Mouse (Mus musculus): ENCODE measurements around the gene Apod. TPM values are rescaled to one million over a fixed set of nuclear protein-coding genes. Genes with fewer than 3 reads are reported as not detected.

Gene Apod
- 100 to 1,000 TPM; 107 to 123 TPM for total RNA-seq (2021)
- long read RNA-seq, experiment 1, transcript Apod-203 (6 exons, 2,074 nt), result major isoform, 19 of 40 reads
- long read RNA-seq, experiment 1, transcript Apod-202 (5 exons, 1,070 nt), result minor isoform, 9 of 40 reads
- long read RNA-seq, experiment 1, partial matches to known transcripts, result 4 of 40 reads
- long read RNA-seq, experiment 1, other reads (novel, unspliced or antisense), result 5 of 40 reads
- long read RNA-seq, experiment 2, transcript Apod-202 (5 exons, 1,070 nt), result minor isoform, 9 of 46 reads
- long read RNA-seq, experiment 2, transcript Apod-203 (6 exons, 2,074 nt), result major isoform, 20 of 46 reads
- long read RNA-seq, experiment 2, partial matches to known transcripts, result 1 of 46 reads
- long read RNA-seq, experiment 2, other reads (novel, unspliced or antisense), result 14 of 46 reads

- DNase-seq (ENCODE audit: low spot score in 2 of 2), result no peak
- peak within 1 kb of the TSS; percentile 82 for H3K27ac ChIP-seq
- peak within 1 kb of the TSS; percentile 17 for H3K4me3 ChIP-seq
- TF ChIP-seq CTCF (conservative IDR thresholded peaks at IDR 0.05), result no peak
These were observed at the start of gene Apod for GRCm38 (mm10) chr16:31314497-31315233. Gene Apod (minus strand): TSS chr16:31314808.

- no peak for TF ChIP-seq CTCF (conservative IDR thresholded peaks at IDR 0.05)
- peak overlapping the region; percentile 79 for H3K27ac ChIP-seq
- H3K4me3 ChIP-seq, result no peak overlapping the region
- no peak for DNase-seq (ENCODE audit: low spot score in 2 of 2)
These were observed 49.3 kb upstream of the Apod start for GRCm38 (mm10) chr16:31363685-31364436.

- DNase-seq (ENCODE audit: low spot score in 2 of 2), result no peak
- no peak for TF ChIP-seq CTCF (conservative IDR thresholded peaks at IDR 0.05)
- Histone ChIP-seq H3K4me3 (no peak overlapping the region), H3K27ac (no peak overlapping the region)
These were observed 44.9 kb upstream of the Apod start for GRCm38 (mm10) chr16:31359542-31359941.

- no peak for DNase-seq (ENCODE audit: low spot score in 2 of 2)
- TF ChIP-seq CTCF (conservative IDR thresholded peaks at IDR 0.05), result no peak
- H3K27ac ChIP-seq, result no peak overlapping the region
- H3K4me3 ChIP-seq, result no peak overlapping the region
These were observed 44.4 kb upstream of the Apod start for GRCm38 (mm10) chr16:31358991-31359390.

- no peak for DNase-seq (ENCODE audit: low spot score in 2 of 2)
- H3K27ac ChIP-seq, result no peak overlapping the region
- no peak overlapping the region for H3K4me3 ChIP-seq
- TF ChIP-seq CTCF (conservative IDR thresholded peaks at IDR 0.05), result no peak
These were observed 44.0 kb upstream of the Apod start for GRCm38 (mm10) chr16:31358576-31358975.

- no peak for DNase-seq (ENCODE audit: low spot score in 2 of 2)
- Histone ChIP-seq H3K27ac (no peak overlapping the region), H3K4me3 (no peak overlapping the region)
- TF ChIP-seq CTCF (conservative IDR thresholded peaks at IDR 0.05), result no peak
These were observed 41.3 kb upstream of the Apod start for GRCm38 (mm10) chr16:31355882-31356281.

- DNase-seq (ENCODE audit: low spot score in 2 of 2), result peak; percentile 39 to 82
These were observed 40.0 kb upstream of the Apod start for GRCm38 (mm10) chr16:31354341-31355329.

GRCm38 (mm10) chr16:31352996-31353395 lies 38.4 kb upstream of the Apod start:
- DNase-seq (ENCODE audit: low spot score in 2 of 2), result peak in 1 of 2 experiments; percentile 40
- peak; percentile 76 for TF ChIP-seq CTCF (conservative IDR thresholded peaks at IDR 0.05)
- Histone ChIP-seq H3K4me3 (no peak overlapping the region), H3K27ac (no peak overlapping the region)

More at GRCm38 (mm10) chr16:31354341-31355329, 40.0 kb upstream of the Apod start:
- Histone ChIP-seq H3K4me3 (no peak overlapping the region), H3K27ac (no peak overlapping the region)
- TF ChIP-seq CTCF (conservative IDR thresholded peaks at IDR 0.05), result peak; percentile 96

- peak; percentile 84 for TF ChIP-seq CTCF (conservative IDR thresholded peaks at IDR 0.05)
These were observed 33.0 kb upstream of the Apod start for GRCm38 (mm10) chr16:31347581-31347980.

GRCm38 (mm10) chr16:31342966-31343365 lies 28.4 kb upstream of the Apod start:
- TF ChIP-seq CTCF (conservative IDR thresholded peaks at IDR 0.05), result no peak
- DNase-seq (ENCODE audit: low spot score in 2 of 2), result no peak
- H3K27ac ChIP-seq, result no peak overlapping the region
- H3K4me3 ChIP-seq, result no peak overlapping the region

More at GRCm38 (mm10) chr16:31347581-31347980, 33.0 kb upstream of the Apod start:
- no peak overlapping the region for H3K27ac ChIP-seq
- DNase-seq (ENCODE audit: low spot score in 2 of 2), result peak; percentile 69 to 75
- peak overlapping the region; percentile 40 for H3K4me3 ChIP-seq

- Histone ChIP-seq H3K27ac (no peak overlapping the region), H3K4me3 (no peak overlapping the region)
- TF ChIP-seq CTCF (conservative IDR thresholded peaks at IDR 0.05), result no peak
- no peak for DNase-seq (ENCODE audit: low spot score in 2 of 2)
These were observed 27.9 kb upstream of the Apod start for GRCm38 (mm10) chr16:31342556-31342955.

- TF ChIP-seq CTCF (conservative IDR thresholded peaks at IDR 0.05), result no peak
- DNase-seq (ENCODE audit: low spot score in 2 of 2), result no peak
- Histone ChIP-seq H3K27ac (no peak overlapping the region), H3K4me3 (no peak overlapping the region)
These were observed 24.7 kb upstream of the Apod start for GRCm38 (mm10) chr16:31339332-31339731.

Measured in layer of hippocampus, adult 2 months (tissue).